Comparison of ENCODE assay signal across 11 mouse cellular contexts in genomic region chr7:6414626-6415441, GRCm38 (mm10). TPM values are rescaled to one million over a fixed set of nuclear protein-coding genes. Genes with fewer than 3 reads are reported as not detected.
DNase-seq lines count a peak whose midpoint lies in the region; ATAC-seq and TF ChIP-seq lines count a peak whose summit lies in the region.
"Had no signal": no experiment of that assay in that cellular context is flagged by ENCODE, and none has a peak within 500 bp of the region (broad histone marks: within the 10 kb centered on the region; RNA-seq: fewer than 3 reads in every experiment).

No protein-coding gene starts in this region.

- no peaks in the 10 kb centered on the region for H3K27me3 ChIP-seq in neural tube, embryonic 13.5 days

- peak; percentile 29 for DNase-seq in cerebellum, adult 11-12 months
- DNase-seq in cerebellum, adult 11 months: no peak
- DNase-seq in layer of hippocampus, adult 18-20 months (ENCODE audit: low spot score in 2 of 2): peak; percentile 24 to 38
- DNase-seq in adrenal gland, postnatal 10 days: no peak
- DNase-seq in heart, postnatal 14 days: no peak
- DNase-seq in gastrocnemius, postnatal 4 days (ENCODE audit: low spot score in 2 of 2): no peak
- DNase-seq: kidney, adult 2 months; spleen, adult 18-20 months had no signal

- intact Hi-C loops in heart, postnatal 14 days (cut with DNase I): loop anchor here (10.0 kb wide), 1 partner anchor 50 kb away; the partner anchor contains the start of gene Zfp78

- no peak overlapping the region for H3K27ac ChIP-seq in cortical plate, adult 2 months (ENCODE audit: insufficient read depth, low read length)
- H3K27ac ChIP-seq in neural tube, embryonic 13.5 days (replicated peaks): no peak overlapping the region

- 8% methylated on average over 19 of the region's 22 CpGs for WGBS in neural tube, embryonic 13.5 days

- peak overlapping the region; percentile 53 for H3K4me2 ChIP-seq in neural tube, embryonic 13.5 days

- peak overlapping the region; percentile 50 for H3K4me3 ChIP-seq in cortical plate, adult 2 months (ENCODE audit: insufficient read depth, low read length)
- peak overlapping the region; percentile 37 for H3K4me3 ChIP-seq in neural tube, embryonic 13.5 days

- no peaks in the 10 kb centered on the region for H3K4me1 ChIP-seq in cortical plate, adult 2 months (ENCODE audit: control insufficient read depth, insufficient read depth, low read length)
- H3K4me1 ChIP-seq in neural tube, embryonic 13.5 days (replicated peaks): no peaks in the 10 kb centered on the region

- no peaks in the 10 kb centered on the region for H3K9me3 ChIP-seq in neural tube, embryonic 13.5 days

- TF ChIP-seq POLR2A in cortical plate, adult 2 months (IDR thresholded peaks at IDR 0.05; ENCODE audit: extremely low read depth, insufficient read depth, low read length): no peak

- H3K9ac ChIP-seq in neural tube, embryonic 13.5 days: peak overlapping the region; percentile 64

- ATAC-seq in neural tube, embryonic 13.5 days (ENCODE audit: low read depth): peak; percentile 92

- no peak for TF ChIP-seq CTCF in cortical plate, adult 2 months (IDR thresholded peaks at IDR 0.05; ENCODE audit: extremely low read depth, insufficient read depth, low read length)

- no peaks in the 10 kb centered on the region for H3K36me3 ChIP-seq in neural tube, embryonic 13.5 days

RNA-seq across cellular contexts. Expression of gene Gm20715, which starts 4.8 kb away (rescaled TPM):
- 0.09 and 0.33 TPM in 2 replicates for polyA plus RNA-seq in cortical plate, adult 2 months (2012; rRNA removed)
- total RNA-seq in layer of hippocampus, adult 18-20 months (2021): under 1 TPM; 0.42 to 0.61 TPM
- not detected in 2 replicates for polyA plus RNA-seq in neural tube, embryonic 13.5 days (2015; fragmentation: Nextera tagmentation; extraction: Ambion mirVana)
- under 1 TPM in 1 of 2 experiments, not detected in 1; 0.09 TPM for total RNA-seq in adrenal gland, postnatal 10 days (2021)
- total RNA-seq in heart, postnatal 14 days (2021): not detected
- total RNA-seq in gastrocnemius, postnatal 4 days (2021): not detected
- polyA plus RNA-seq: kidney, adult 2 months; lung, embryonic 16.5 days had no signal

RNA-seq across cellular contexts. Expression of gene Smim17, which starts 16.3 kb away (rescaled TPM):
- 7.5 and 7.6 TPM in 2 replicates for polyA plus RNA-seq in cortical plate, adult 2 months (2012; rRNA removed)
- 10 to 100 TPM; 20.3 to 21.6 TPM for total RNA-seq in layer of hippocampus, adult 18-20 months (2021)
- polyA plus RNA-seq in neural tube, embryonic 13.5 days (2015; fragmentation: Nextera tagmentation; extraction: Ambion mirVana): 2.8 and 3.2 TPM in 2 replicates
- under 1 TPM; 0.21 to 0.36 TPM for total RNA-seq in adrenal gland, postnatal 10 days (2021)
- not detected for total RNA-seq in heart, postnatal 14 days (2021)
- total RNA-seq in gastrocnemius, postnatal 4 days (2021): under 1 TPM in 1 of 2 experiments, not detected in 1; 0.44 TPM

RNA-seq across cellular contexts. Expression of gene Olfr1344, which starts 23.7 kb away (rescaled TPM):
- polyA plus RNA-seq in cortical plate, adult 2 months (2012; rRNA removed): 1.8 and 2.4 TPM in 2 replicates
- 1 to 10 TPM; 1.5 to 1.7 TPM for total RNA-seq in layer of hippocampus, adult 18-20 months (2021)
- 0.10 TPM in 1 of 2 replicates, not detected in the other for polyA plus RNA-seq in neural tube, embryonic 13.5 days (2015; fragmentation: Nextera tagmentation; extraction: Ambion mirVana)
- total RNA-seq in adrenal gland, postnatal 10 days (2021): not detected
- total RNA-seq in heart, postnatal 14 days (2021): not detected
- total RNA-seq in gastrocnemius, postnatal 4 days (2021): not detected
- polyA plus RNA-seq: kidney, adult 2 months; lung, embryonic 16.5 days had no signal

RNA-seq across cellular contexts. Expression of gene Zfp28, which starts 31.7 kb away (rescaled TPM):
- 8.1 and 8.6 TPM in 2 replicates for polyA plus RNA-seq in cortical plate, adult 2 months (2012; rRNA removed)
- total RNA-seq in layer of hippocampus, adult 18-20 months (2021): 1 to 10 TPM; 7.5 to 8.6 TPM
- 12.0 and 15.1 TPM in 2 replicates for polyA plus RNA-seq in neural tube, embryonic 13.5 days (2015; fragmentation: Nextera tagmentation; extraction: Ambion mirVana)
- 1 to 10 TPM; 3.9 to 8.9 TPM for total RNA-seq in adrenal gland, postnatal 10 days (2021)
- total RNA-seq in heart, postnatal 14 days (2021): 1 to 10 TPM; 2.6 to 3.2 TPM
- 1 to 10 TPM; 7.1 to 7.5 TPM for total RNA-seq in gastrocnemius, postnatal 4 days (2021)

RNA-seq across cellular contexts. Expression of gene Olfr1336, which starts 41.1 kb away (rescaled TPM):
- not detected in 2 replicates for polyA plus RNA-seq in cortical plate, adult 2 months (2012; rRNA removed)
- total RNA-seq in layer of hippocampus, adult 18-20 months (2021): under 1 TPM in 1 of 2 experiments, not detected in 1; 0.05 TPM
- not detected in 2 replicates for polyA plus RNA-seq in neural tube, embryonic 13.5 days (2015; fragmentation: Nextera tagmentation; extraction: Ambion mirVana)
- not detected for total RNA-seq in adrenal gland, postnatal 10 days (2021)
- total RNA-seq in heart, postnatal 14 days (2021): not detected
- total RNA-seq in gastrocnemius, postnatal 4 days (2021): not detected
- polyA plus RNA-seq: kidney, adult 2 months; lung, embryonic 16.5 days had no signal

Comparison
In these comparisons a context has a peak if more than half of its experiments do, and no peak if none do; other contexts are left out.
1. DNase-seq: peak in cerebellum, adult 11-12 months (single experiment) and layer of hippocampus, adult 18-20 months (2 of 2); none in cerebellum, adult 11 months (single experiment), adrenal gland, postnatal 10 days (single experiment), heart, postnatal 14 days (0 of 2) and gastrocnemius, postnatal 4 days (0 of 2).
2. RNA of gene Smim17, which starts 16.3 kb away (total RNA-seq): 20.3 to 21.6 TPM in layer of hippocampus, adult 18-20 months; 0.44 TPM in gastrocnemius, postnatal 4 days, 0.21 to 0.36 TPM in adrenal gland, postnatal 10 days and not detected in heart, postnatal 14 days; every median in the first group is over 10 times any median in the second.